Mouse (Mus musculus): Measurements from ENCODE around the gene Prmt7. TPM values are rescaled to one million over a fixed set of nuclear protein-coding genes. Genes with fewer than 3 reads are reported as not detected.

Prmt7 gene
- 12.1 and 12.9 TPM in 2 replicates for polyA plus RNA-seq (2011; ENCODE audit: insufficient read depth, insufficient read length, low replicate concordance, missing spikeins)

- H3K4me1 ChIP-seq (ENCODE audit: control insufficient read depth, insufficient read depth, low read length): no peaks in the 10 kb centered on the region
- under 1% methylated on average over 52 of the region's 52 CpGs for WGBS
- TF ChIP-seq POLR2A (IDR thresholded peaks at IDR 0.05; ENCODE audit: borderline replicate concordance, control insufficient read depth, low read depth, low read length) (peak; percentile 90; the same call in 1 of the 2 replicates), CTCF (IDR thresholded peaks at IDR 0.05; ENCODE audit: control insufficient read depth, insufficient read depth, low read length) (0 out of 2 replicates have a peak, but pooled peaks have one; percentile 17)
- peak within 1 kb of the TSS; percentile 88 for H3K27ac ChIP-seq (ENCODE audit: control insufficient read depth, insufficient read depth, low read depth, low read length, poor library complexity)
- peak within 1 kb of the TSS; percentile 93 for H3K4me3 ChIP-seq (replicated peaks; ENCODE audit: control insufficient read depth, low read depth, low read length)
Observed at GRCm38 (mm10) chr8:106210821-106211345, at the start of gene Prmt7, which contains the start of gene Slc7a6os. Prmt7 (plus strand) TSS chr8:106210936. Slc7a6os (minus strand) TSS chr8:106210935.

- no peak for TF ChIP-seq POLR2A (IDR thresholded peaks at IDR 0.05; ENCODE audit: borderline replicate concordance, control insufficient read depth, low read depth, low read length)
- Histone ChIP-seq H3K4me3 (replicated peaks; ENCODE audit: control insufficient read depth, low read depth, low read length) (no peak overlapping the region), H3K27ac (ENCODE audit: control insufficient read depth, insufficient read depth, low read depth, low read length, poor library complexity) (no peak overlapping the region), H3K4me1 (ENCODE audit: control insufficient read depth, insufficient read depth, low read length) (no peaks in the 10 kb centered on the region)
- WGBS: 85% methylated on average over 9 of the region's 9 CpGs
Observed at GRCm38 (mm10) chr8:106163251-106163650, 47.5 kb upstream of the Prmt7 start.

GRCm38 (mm10) chr8:106165460-106165859 lies 45.3 kb upstream of the Prmt7 start:
- no peak overlapping the region for H3K27ac ChIP-seq (ENCODE audit: control insufficient read depth, insufficient read depth, low read depth, low read length, poor library complexity)
- H3K4me1 ChIP-seq (ENCODE audit: control insufficient read depth, insufficient read depth, low read length): no peaks in the 10 kb centered on the region
- peak; percentile 57 for TF ChIP-seq CTCF (IDR thresholded peaks at IDR 0.05; ENCODE audit: control insufficient read depth, insufficient read depth, low read length)
- no peak for TF ChIP-seq POLR2A (IDR thresholded peaks at IDR 0.05; ENCODE audit: borderline replicate concordance, control insufficient read depth, low read depth, low read length)
- WGBS: 35% methylated on average over 4 of the region's 4 CpGs
- H3K4me3 ChIP-seq (replicated peaks; ENCODE audit: control insufficient read depth, low read depth, low read length): no peak overlapping the region

- TF ChIP-seq POLR2A (IDR thresholded peaks at IDR 0.05; ENCODE audit: borderline replicate concordance, control insufficient read depth, low read depth, low read length): peak; percentile 50; the same call in 1 of the 2 replicates
- no peak for TF ChIP-seq CTCF (IDR thresholded peaks at IDR 0.05; ENCODE audit: control insufficient read depth, insufficient read depth, low read length)
- WGBS: 1% methylated on average over 59 of the region's 59 CpGs
Observed at GRCm38 (mm10) chr8:106168356-106169016, 42.2 kb upstream of the Prmt7 start, which contains the start of gene Slc7a6. Slc7a6 (plus strand) TSS chr8:106168857.

GRCm38 (mm10) chr8:106169017-106169933 lies 41.5 kb upstream of the Prmt7 start:
- no peak for TF ChIP-seq POLR2A (IDR thresholded peaks at IDR 0.05; ENCODE audit: borderline replicate concordance, control insufficient read depth, low read depth, low read length)
- TF ChIP-seq CTCF (IDR thresholded peaks at IDR 0.05; ENCODE audit: control insufficient read depth, insufficient read depth, low read length): no peak
- Histone ChIP-seq H3K4me1 (ENCODE audit: control insufficient read depth, insufficient read depth, low read length) (no peaks in the 10 kb centered on the region), H3K27ac (ENCODE audit: control insufficient read depth, insufficient read depth, low read depth, low read length, poor library complexity) (peak overlapping the region; percentile 9; the same call in 1 of the 2 replicates), H3K4me3 (replicated peaks; ENCODE audit: control insufficient read depth, low read depth, low read length) (peak overlapping the region; percentile 85)
- WGBS: 1% methylated on average over 54 of the region's 54 CpGs

More at GRCm38 (mm10) chr8:106168356-106169016, 42.2 kb upstream of the Prmt7 start, which contains the start of gene Slc7a6:
- Histone ChIP-seq H3K4me3 (replicated peaks; ENCODE audit: control insufficient read depth, low read depth, low read length) (peak within 1 kb of the TSS; percentile 85), H3K4me1 (ENCODE audit: control insufficient read depth, insufficient read depth, low read length) (no peaks in the 10 kb centered on the region), H3K27ac (ENCODE audit: control insufficient read depth, insufficient read depth, low read depth, low read length, poor library complexity) (peak within 1 kb of the TSS; percentile 57; the same call in 1 of the 2 replicates)

GRCm38 (mm10) chr8:106169934-106170480 lies 40.7 kb upstream of the Prmt7 start:
- no peak for TF ChIP-seq POLR2A (IDR thresholded peaks at IDR 0.05; ENCODE audit: borderline replicate concordance, control insufficient read depth, low read depth, low read length)
- no peak for TF ChIP-seq CTCF (IDR thresholded peaks at IDR 0.05; ENCODE audit: control insufficient read depth, insufficient read depth, low read length)
- H3K4me1 ChIP-seq (ENCODE audit: control insufficient read depth, insufficient read depth, low read length): no peaks in the 10 kb centered on the region
- no peak overlapping the region for H3K4me3 ChIP-seq (replicated peaks; ENCODE audit: control insufficient read depth, low read depth, low read length)
- H3K27ac ChIP-seq (ENCODE audit: control insufficient read depth, insufficient read depth, low read depth, low read length, poor library complexity): no peak overlapping the region
- WGBS: 21% methylated on average over 6 of the region's 6 CpGs

GRCm38 (mm10) chr8:106173566-106173965 lies 37.2 kb upstream of the Prmt7 start:
- Histone ChIP-seq H3K4me3 (replicated peaks; ENCODE audit: control insufficient read depth, low read depth, low read length) (no peak overlapping the region), H3K27ac (ENCODE audit: control insufficient read depth, insufficient read depth, low read depth, low read length, poor library complexity) (no peak overlapping the region), H3K4me1 (ENCODE audit: control insufficient read depth, insufficient read depth, low read length) (no peaks in the 10 kb centered on the region)
- no peak for TF ChIP-seq POLR2A (IDR thresholded peaks at IDR 0.05; ENCODE audit: borderline replicate concordance, control insufficient read depth, low read depth, low read length)
- 69% methylated on average over 3 of the region's 3 CpGs for WGBS

Data from bone marrow, adult 2 months (tissue).